Mouse (Mus musculus) liver, adult 2 months (tissue): ENCODE measurements at regions not wholly inside any gene's neighbourhood (a gene's known extent, or its start where the extent isn't known, plus 50 kb on each side); places are given as distances from the start of the nearest gene placed in this dataset.

Source experiments
- DNase-seq: peaks from one replicate; pipeline ENCODE4 v3.0.0-alpha.2; 2011; ENCODE audit warnings: low read depth, low spot score; ENCODE audit errors: extremely low read depth
- H3K27ac ChIP-seq: fragments of 200-500 bp; replicated peaks from 2 replicates; pipeline ENCODE4 v1.5.1; 2012; ENCODE audit warnings: low read depth, mild to moderate bottlenecking, control low read depth, inconsistent platforms, low read length; ENCODE audit not compliant: insufficient read depth
- H3K27me3 ChIP-seq: fragments of 200-500 bp; 2 replicates; pipeline ENCODE4 v1.6.1; 2012; ENCODE audit warnings: mild to moderate bottlenecking, moderate library complexity, low read length, inconsistent platforms; ENCODE audit not compliant: control insufficient read depth, insufficient read depth
- H3K36me3 ChIP-seq: fragments of 200-500 bp; 2 replicates; pipeline ENCODE4 v1.6.1; 2012; ENCODE audit warnings: low read length, inconsistent platforms; ENCODE audit not compliant: control insufficient read depth, insufficient read depth
- H3K4me1 ChIP-seq: fragments of 200-500 bp; 2 replicates; pipeline ENCODE4 v1.6.1; 2011; ENCODE audit warnings: low read length; ENCODE audit not compliant: control insufficient read depth, insufficient read depth
- H3K4me3 ChIP-seq: fragments of 200-500 bp; 2 replicates; pipeline ENCODE4 v1.5.1; 2011; ENCODE audit warnings: low read depth, mild to moderate bottlenecking, control low read depth, low read length, moderate library complexity; ENCODE audit not compliant: insufficient read depth
- H3K79me2 ChIP-seq: fragments of 200-500 bp; 2 replicates; pipeline ENCODE4 v1.6.1; 2012; ENCODE audit warnings: inconsistent platforms, mild to moderate bottlenecking, low read length, moderate library complexity; ENCODE audit not compliant: control insufficient read depth, insufficient read depth
- H3K9ac ChIP-seq: fragments of 200-500 bp; 2 replicates; pipeline ENCODE4 v1.6.1; 2012; ENCODE audit warnings: low read depth, mild to moderate bottlenecking, control low read depth, inconsistent platforms, low read length
- CTCF ChIP-seq: fragments of 200-500 bp; IDR thresholded peaks from 2 replicates; pipeline ENCODE4 v1.5.1; 2011; ENCODE audit warnings: low read depth, low read length, control low read depth
- POLR2A ChIP-seq: fragments of 200-500 bp; IDR thresholded peaks from 2 replicates; pipeline ENCODE4 v1.6.1; 2011; ENCODE audit warnings: low read length, control low read depth; ENCODE audit not compliant: insufficient read depth; ENCODE audit errors: extremely low read depth
- WGBS: fragments of 180-500 bp; shearing (Covaris S2); methylation state at CpG from one replicate; pipeline ENCODE4 v1.1.7; 2018; 5-methylcytosine and 5-hydroxymethylcytosine counted together

DNA sequence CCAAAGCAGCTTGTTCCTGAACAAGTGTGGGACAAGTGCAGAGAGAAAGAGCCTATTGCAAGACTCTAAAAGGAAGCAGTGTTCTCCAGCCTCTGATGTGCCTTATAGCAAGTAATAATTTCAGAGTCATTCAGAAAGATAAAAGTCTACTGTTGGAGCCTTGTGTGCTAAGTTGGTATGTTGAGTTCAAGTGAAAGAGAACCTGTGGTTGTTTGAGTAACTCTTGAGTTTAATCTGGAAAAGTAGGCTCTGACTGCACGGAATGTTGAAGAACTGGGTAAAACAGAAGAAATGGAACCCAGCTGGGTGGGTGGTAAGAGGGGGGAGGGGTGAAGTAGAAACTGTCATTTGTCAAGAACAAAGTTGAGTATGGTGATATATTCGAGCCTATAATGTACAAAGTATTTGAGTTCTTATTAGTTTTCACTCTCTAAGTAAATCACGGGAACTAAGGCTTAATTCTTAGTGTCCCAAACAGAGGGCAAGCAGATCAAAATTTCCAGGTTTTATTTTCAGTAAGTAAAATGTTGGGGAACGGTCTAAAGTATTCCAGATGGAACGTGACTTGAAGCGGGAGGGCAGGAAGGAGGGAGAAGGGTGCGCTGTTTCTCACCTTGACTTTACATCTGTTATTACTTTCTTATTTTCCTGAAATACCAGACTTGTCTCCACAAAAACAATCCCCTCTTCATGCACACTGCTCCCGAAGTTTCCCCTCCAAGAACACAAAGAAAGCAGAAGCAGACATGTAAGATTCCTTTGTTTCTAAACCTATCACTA is 111.8 kb upstream of the Hmga2 start:
- DNase-seq, result no peak
- no peaks in the 10 kb centered on the region for H3K27me3 ChIP-seq
- no peak overlapping the region for H3K4me3 ChIP-seq
- TF ChIP-seq CTCF (no peak), POLR2A (no peak)
- WGBS, result 91% methylated on average over 8 of the region's 8 CpGs
- no peaks in the 10 kb centered on the region for H3K36me3 ChIP-seq
- no peak overlapping the region for H3K9ac ChIP-seq
- no peaks in the 10 kb centered on the region for H3K79me2 ChIP-seq
- no peaks in the 10 kb centered on the region for H3K4me1 ChIP-seq
- no peak overlapping the region for H3K27ac ChIP-seq

DNA sequence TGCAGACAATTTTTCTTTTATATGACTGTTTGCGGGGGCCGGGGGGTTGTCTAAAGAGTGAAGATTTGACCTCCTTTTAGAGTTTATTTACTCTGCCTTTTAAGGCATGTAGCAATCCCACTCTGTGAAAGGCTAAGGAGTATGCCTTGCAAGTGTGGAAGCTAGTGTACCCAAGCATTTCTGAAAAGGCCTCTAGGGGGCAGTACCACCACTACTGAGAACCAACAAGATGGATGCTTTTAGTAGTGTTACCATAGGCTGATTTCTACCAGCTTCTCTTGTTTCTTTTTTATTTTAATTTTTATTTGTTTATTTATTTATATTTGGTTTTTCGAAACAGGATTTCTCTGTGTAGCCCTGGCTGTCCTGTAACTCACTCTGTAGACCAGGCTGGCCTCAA is 110.9 kb upstream of the Hmga2 start:
- peak; percentile 20; the same call in 1 of the 2 replicates for TF ChIP-seq CTCF
- TF ChIP-seq POLR2A, result no peak
- no peaks in the 10 kb centered on the region for H3K79me2 ChIP-seq
- 88% methylated on average over 3 of the region's 3 CpGs for WGBS
- no peak overlapping the region for H3K27ac ChIP-seq
- no peaks in the 10 kb centered on the region for H3K36me3 ChIP-seq
- H3K27me3 ChIP-seq, result no peaks in the 10 kb centered on the region
- H3K4me1 ChIP-seq, result no peaks in the 10 kb centered on the region
- no peak overlapping the region for H3K4me3 ChIP-seq
- H3K9ac ChIP-seq, result no peak overlapping the region
- peak; percentile 42 for DNase-seq

- H3K4me1 ChIP-seq, result no peaks in the 10 kb centered on the region
- 12% methylated on average over 7 of the region's 7 CpGs for WGBS
- H3K4me3 ChIP-seq, result no peak overlapping the region
- H3K36me3 ChIP-seq, result no peaks in the 10 kb centered on the region
- no peaks in the 10 kb centered on the region for H3K27me3 ChIP-seq
- peak; percentile 59 for DNase-seq
- H3K79me2 ChIP-seq, result no peaks in the 10 kb centered on the region
- H3K9ac ChIP-seq, result no peak overlapping the region
- no peak overlapping the region for H3K27ac ChIP-seq
- TF ChIP-seq CTCF (no peak), POLR2A (no peak)
Measured at GRCm38 (mm10) chr10:120582497-120582896, 106.2 kb upstream of the Hmga2 start.

DNA sequence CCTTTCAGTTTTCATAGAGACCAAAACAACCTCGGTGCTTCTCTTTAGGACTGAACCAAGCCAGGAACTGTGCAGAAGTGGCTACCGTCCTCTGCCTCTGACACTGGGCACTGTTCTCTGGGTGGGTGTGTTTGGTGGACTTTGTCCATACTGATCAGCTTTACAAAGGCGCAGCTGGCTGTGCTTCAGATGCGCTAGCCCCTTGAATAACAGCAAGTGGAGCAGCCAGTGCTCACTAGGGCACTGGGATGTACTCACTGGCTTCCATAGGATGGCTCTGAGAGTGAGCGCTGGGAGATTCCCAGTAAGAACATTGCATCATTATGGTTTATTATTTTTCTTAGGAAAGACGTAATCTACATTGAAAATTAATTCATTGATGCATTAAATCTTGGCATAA is 105.3 kb upstream of the Hmga2 start:
- no peaks in the 10 kb centered on the region for H3K79me2 ChIP-seq
- H3K9ac ChIP-seq, result no peak overlapping the region
- 59% methylated on average over 6 of the region's 6 CpGs for WGBS
- peak; percentile 15 for DNase-seq
- no peak overlapping the region for H3K27ac ChIP-seq
- no peaks in the 10 kb centered on the region for H3K4me1 ChIP-seq
- no peaks in the 10 kb centered on the region for H3K36me3 ChIP-seq
- no peaks in the 10 kb centered on the region for H3K27me3 ChIP-seq
- TF ChIP-seq POLR2A, result no peak
- TF ChIP-seq CTCF, result no peak
- H3K4me3 ChIP-seq, result no peak overlapping the region

- TF ChIP-seq POLR2A, result no peak
- TF ChIP-seq CTCF, result no peak
Measured at GRCm38 (mm10) chr10:120576886-120577285, 100.6 kb upstream of the Hmga2 start.

GRCm38 (mm10) chr10:120576148-120576547 is 99.9 kb upstream of the Hmga2 start:
- TF ChIP-seq POLR2A (no peak), CTCF (no peak)
- H3K36me3 ChIP-seq, result no peaks in the 10 kb centered on the region
- H3K4me3 ChIP-seq, result no peak overlapping the region
- 52% methylated on average over 4 of the region's 4 CpGs for WGBS
- no peak for DNase-seq
- no peaks in the 10 kb centered on the region for H3K4me1 ChIP-seq
- H3K9ac ChIP-seq, result no peak overlapping the region
- no peaks in the 10 kb centered on the region for H3K79me2 ChIP-seq
- no peak overlapping the region for H3K27ac ChIP-seq
- no peaks in the 10 kb centered on the region; the same call in 1 of the 2 replicates for H3K27me3 ChIP-seq

More at GRCm38 (mm10) chr10:120576886-120577285, 100.6 kb upstream of the Hmga2 start:
- H3K27me3 ChIP-seq, result no peaks in the 10 kb centered on the region; the same call in 1 of the 2 replicates
- WGBS, result 84% methylated on average over 5 of the region's 5 CpGs
- DNase-seq, result no peak
- H3K79me2 ChIP-seq, result no peaks in the 10 kb centered on the region
- H3K4me3 ChIP-seq, result no peak overlapping the region
- H3K4me1 ChIP-seq, result no peaks in the 10 kb centered on the region
- no peaks in the 10 kb centered on the region for H3K36me3 ChIP-seq
- H3K9ac ChIP-seq, result no peak overlapping the region
- H3K27ac ChIP-seq, result no peak overlapping the region
